ENCODE assay signal across 17 mouse cellular contexts in genomic region chr5:98815269-98815668, GRCm38 (mm10). TPM values are rescaled to one million over a fixed set of nuclear protein-coding genes. Genes with fewer than 3 reads are reported as not detected.
"Had no signal": no experiment of that assay in that cellular context is flagged by ENCODE, and none has a peak within 500 bp of the region (broad histone marks: within the 10 kb centered on the region; RNA-seq: fewer than 3 reads in every experiment).

No protein-coding gene starts in this region.

- H3K9me3 ChIP-seq: stomach, embryonic 15.5 days had no signal

- H3K4me3 ChIP-seq: neural tube, embryonic 13.5 days; neural tube, embryonic 15.5 days; stomach, embryonic 15.5 days had no signal

- H3K4me1 ChIP-seq: neural tube, embryonic 13.5 days; neural tube, embryonic 15.5 days; stomach, embryonic 15.5 days had no signal

- H3K9ac ChIP-seq: neural tube, embryonic 13.5 days; neural tube, embryonic 15.5 days; stomach, embryonic 15.5 days had no signal

- H3K4me2 ChIP-seq: neural tube, embryonic 13.5 days; neural tube, embryonic 15.5 days; stomach, embryonic 15.5 days had no signal

- DNase-seq: retina, postnatal 1 day; right cerebral cortex, adult 18-20 months; right cerebral cortex, postnatal 14 days; right cerebral cortex, postnatal 25 days; right cerebral cortex, postnatal 4 days; spleen, adult 18-20 months; thymus, adult 18-20 months; thymus, adult 2 months; thymus, postnatal 14 days; thymus, postnatal 25 days; thymus, postnatal 36 days; thymus, postnatal 4 days had no signal

- H3K27ac ChIP-seq: neural tube, embryonic 13.5 days; neural tube, embryonic 15.5 days; stomach, embryonic 15.5 days; stomach, postnatal 0 days had no signal

- H3K36me3 ChIP-seq: neural tube, embryonic 13.5 days; neural tube, embryonic 15.5 days; stomach, embryonic 15.5 days had no signal

- H3K27me3 ChIP-seq: neural tube, embryonic 13.5 days; neural tube, embryonic 15.5 days; stomach, embryonic 15.5 days had no signal

RNA-seq across cellular contexts. Expression of gene Bmp3, which starts 38.9 kb away (rescaled TPM):
- polyA plus RNA-seq: testis, adult 2 months had no signal
